Mouse (Mus musculus): ENCODE results near the gene Pdgfc. TPM values are rescaled to one million over a fixed set of nuclear protein-coding genes. Genes with fewer than 3 reads are reported as not detected.

Pdgfc gene
- 36.0 and 39.1 TPM in 2 replicates for polyA plus RNA-seq (2015; fragmentation: Nextera tagmentation; extraction: Ambion mirVana)

DNA sequence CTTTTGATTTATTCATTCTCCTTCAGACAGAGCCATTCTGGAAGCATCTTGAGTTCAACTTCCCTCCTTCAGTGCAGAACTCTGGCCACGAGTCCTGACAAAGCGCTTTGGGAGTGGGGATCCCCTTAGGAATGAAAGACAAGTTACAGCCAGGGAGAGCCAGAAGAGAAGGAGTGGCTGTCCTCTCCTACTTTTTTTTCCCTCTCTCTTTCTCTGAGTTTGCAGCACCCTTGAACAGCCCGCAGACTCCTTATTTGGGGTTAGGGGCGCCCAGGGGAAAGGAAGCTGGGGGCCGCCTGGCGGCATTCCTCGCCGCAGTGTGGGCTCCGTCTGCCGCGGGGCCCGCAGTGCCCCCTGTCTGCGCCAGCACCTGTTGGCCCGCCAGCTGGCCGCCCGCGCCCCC is at the start of gene Pdgfc:
Gene Pdgfc, plus strand, starts transcription at position 266 of the 403 bp plus-strand sequence.
- peak within 1 kb of the TSS; percentile 85 for H3K4me2 ChIP-seq
- H3K9ac ChIP-seq: peak within 1 kb of the TSS; percentile 88
- H3K36me3 ChIP-seq: no peaks in the 10 kb centered on the region
- H3K4me3 ChIP-seq: peak within 1 kb of the TSS; percentile 77
- peak within 1 kb of the TSS; percentile 93 for H3K27ac ChIP-seq
- no peaks in the 10 kb centered on the region for H3K27me3 ChIP-seq
- H3K9me3 ChIP-seq: no peaks in the 10 kb centered on the region
- WGBS: 1% methylated on average over 12 of the region's 17 CpGs
- H3K4me1 ChIP-seq: peaks cover 25% of the 10 kb centered on the region
- ATAC-seq (ENCODE audit: insufficient number of reproducible peaks, insufficient read depth, low FRiP score, low TSS enrichment, low read depth): peak; percentile 74

GRCm38 (mm10) chr3:81009245-81009644 is 27.0 kb upstream of the Pdgfc start:
- H3K9ac ChIP-seq: no peak overlapping the region
- WGBS: 79% methylated on average over 3 of the region's 3 CpGs
- no peaks in the 10 kb centered on the region for H3K36me3 ChIP-seq
- no peak for ATAC-seq (ENCODE audit: insufficient number of reproducible peaks, insufficient read depth, low FRiP score, low TSS enrichment, low read depth)
- no peak overlapping the region for H3K4me2 ChIP-seq
- H3K27ac ChIP-seq: no peak overlapping the region
- H3K27me3 ChIP-seq: no peaks in the 10 kb centered on the region
- H3K4me3 ChIP-seq: no peak overlapping the region
- H3K9me3 ChIP-seq: no peaks in the 10 kb centered on the region
- no peaks in the 10 kb centered on the region for H3K4me1 ChIP-seq

DNA sequence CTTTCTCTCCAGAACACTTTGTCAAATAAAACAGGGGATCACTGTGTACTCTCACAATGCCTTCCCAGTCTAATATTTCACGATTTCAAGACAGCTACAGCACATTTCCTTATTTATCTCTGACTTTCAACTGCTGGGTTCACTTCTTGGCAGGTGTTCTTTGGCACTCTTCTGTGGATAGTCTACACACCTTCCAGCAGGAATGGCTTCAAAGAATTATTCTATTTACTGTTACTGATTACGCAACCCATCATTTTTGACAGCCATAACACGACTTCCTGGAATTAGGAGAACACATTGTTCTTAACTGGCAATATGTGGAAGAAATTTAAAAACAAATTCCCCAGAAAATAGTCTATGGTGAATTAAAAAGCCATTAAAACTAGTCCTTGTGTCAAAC is 26.3 kb upstream of the Pdgfc start:
- 71% methylated on average over 3 of the region's 3 CpGs for WGBS
- Histone ChIP-seq H3K4me3 (no peak overlapping the region), H3K27me3 (no peaks in the 10 kb centered on the region), H3K9me3 (no peaks in the 10 kb centered on the region), H3K27ac (no peak overlapping the region), H3K4me1 (no peaks in the 10 kb centered on the region), H3K4me2 (no peak overlapping the region), H3K9ac (no peak overlapping the region), H3K36me3 (no peaks in the 10 kb centered on the region)
- no peak for ATAC-seq (ENCODE audit: insufficient number of reproducible peaks, insufficient read depth, low FRiP score, low TSS enrichment, low read depth)

DNA sequence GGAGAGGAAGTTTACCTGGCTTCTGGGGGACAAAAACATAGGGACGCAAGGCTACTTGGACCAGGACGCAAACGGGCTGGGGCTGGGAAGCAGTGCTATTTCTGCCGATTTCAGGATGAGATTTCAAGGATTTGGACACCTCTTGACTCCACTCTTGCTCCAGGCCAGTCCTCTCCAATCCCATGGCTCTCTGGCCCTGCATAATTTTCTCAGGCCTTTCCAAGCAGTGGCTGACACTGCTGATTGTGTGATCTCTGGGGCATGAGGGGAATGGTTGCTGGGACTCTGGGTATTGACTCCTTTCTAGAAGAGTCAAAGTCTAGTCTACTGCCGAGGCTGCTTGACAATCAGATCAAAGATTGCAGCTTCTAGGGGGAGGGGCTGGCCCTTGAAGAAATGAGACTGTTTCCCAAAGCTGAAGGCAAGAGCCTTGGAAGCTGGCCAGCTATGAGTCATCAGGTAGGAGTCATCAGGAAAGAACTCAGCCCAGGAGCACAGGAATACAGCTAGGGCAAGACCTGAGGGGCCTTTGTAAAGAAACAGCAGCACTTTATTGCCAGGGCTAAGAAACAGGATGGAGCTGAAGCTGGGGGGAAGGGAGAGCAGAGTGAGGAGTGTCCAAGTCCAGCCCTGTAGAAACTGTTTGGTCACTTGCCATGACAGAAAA is 18.7 kb upstream of the Pdgfc start:
- Histone ChIP-seq H3K27me3 (no peaks in the 10 kb centered on the region), H3K4me1 (no peaks in the 10 kb centered on the region), H3K27ac (no peak overlapping the region), H3K9ac (no peak overlapping the region), H3K4me2 (no peak overlapping the region), H3K9me3 (no peaks in the 10 kb centered on the region), H3K36me3 (no peaks in the 10 kb centered on the region), H3K4me3 (no peak overlapping the region)
- 75% methylated on average over 5 of the region's 5 CpGs for WGBS
- ATAC-seq (ENCODE audit: insufficient number of reproducible peaks, insufficient read depth, low FRiP score, low TSS enrichment, low read depth): 0 out of 2 replicates have a peak, but pooled peaks have one; percentile 37

DNA sequence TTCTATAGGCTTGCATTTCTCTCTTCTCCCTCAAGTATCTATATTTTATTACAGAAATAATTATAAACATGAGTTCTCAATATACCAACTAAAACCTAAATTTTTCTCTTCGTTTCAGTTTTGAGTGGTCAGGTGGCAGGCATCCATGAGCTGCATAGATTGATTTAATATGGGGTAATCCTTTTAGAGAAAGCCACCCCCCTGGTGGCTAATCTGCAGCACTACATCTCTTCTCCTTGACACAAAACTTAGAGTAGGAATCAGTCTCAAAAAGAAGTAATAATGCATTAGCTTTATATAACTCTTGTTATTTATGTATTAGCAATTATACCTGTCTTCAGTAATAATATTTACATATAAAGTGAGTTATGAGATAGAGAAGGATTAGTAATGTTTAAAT is 16.2 kb upstream of the Pdgfc start:
- Histone ChIP-seq H3K27ac (no peak overlapping the region), H3K27me3 (no peaks in the 10 kb centered on the region), H3K9ac (no peak overlapping the region), H3K36me3 (no peaks in the 10 kb centered on the region), H3K9me3 (no peaks in the 10 kb centered on the region), H3K4me3 (no peak overlapping the region), H3K4me2 (no peak overlapping the region), H3K4me1 (no peaks in the 10 kb centered on the region)
- no peak for ATAC-seq (ENCODE audit: insufficient number of reproducible peaks, insufficient read depth, low FRiP score, low TSS enrichment, low read depth)
- 31% methylated on average over 1 of the region's 1 CpGs for WGBS

GRCm38 (mm10) chr3:81021783-81022182 is 14.4 kb upstream of the Pdgfc start:
- ATAC-seq (ENCODE audit: insufficient number of reproducible peaks, insufficient read depth, low FRiP score, low TSS enrichment, low read depth): no peak
- H3K9ac ChIP-seq: no peak overlapping the region
- 79% methylated on average over 6 of the region's 6 CpGs for WGBS

DNA sequence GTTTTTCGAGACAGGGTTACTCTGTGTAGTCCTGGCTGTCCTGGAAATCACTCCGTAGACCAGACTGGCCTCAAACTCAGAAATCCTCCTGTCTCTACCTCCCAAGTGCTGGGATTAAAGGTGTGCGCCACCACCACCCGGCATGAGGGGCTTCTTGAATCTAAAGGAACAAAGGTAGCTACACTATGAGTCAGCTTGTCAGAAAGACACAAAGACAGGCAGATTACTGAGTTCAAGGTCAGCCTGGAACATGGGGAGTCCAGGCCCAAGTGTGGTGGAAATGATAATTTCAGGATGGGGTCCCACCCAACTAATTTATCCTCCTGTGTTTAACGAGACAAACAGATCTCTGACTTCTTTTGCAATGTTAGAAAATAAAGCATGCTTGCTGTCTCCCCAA is 13.9 kb upstream of the Pdgfc start:
- WGBS: 82% methylated on average over 5 of the region's 5 CpGs
- no peak for ATAC-seq (ENCODE audit: insufficient number of reproducible peaks, insufficient read depth, low FRiP score, low TSS enrichment, low read depth)
- H3K4me1 ChIP-seq: no peaks in the 10 kb centered on the region
- no peaks in the 10 kb centered on the region for H3K27me3 ChIP-seq
- H3K9ac ChIP-seq: no peak overlapping the region
- no peak overlapping the region for H3K4me2 ChIP-seq
- H3K36me3 ChIP-seq: no peaks in the 10 kb centered on the region
- H3K9me3 ChIP-seq: no peaks in the 10 kb centered on the region
- H3K4me3 ChIP-seq: no peak overlapping the region
- H3K27ac ChIP-seq: no peak overlapping the region

More at GRCm38 (mm10) chr3:81021783-81022182, 14.4 kb upstream of the Pdgfc start:
- H3K9me3 ChIP-seq: no peaks in the 10 kb centered on the region
- H3K27me3 ChIP-seq: no peaks in the 10 kb centered on the region
- H3K4me1 ChIP-seq: no peaks in the 10 kb centered on the region
- H3K4me3 ChIP-seq: no peak overlapping the region
- H3K4me2 ChIP-seq: no peak overlapping the region
- H3K36me3 ChIP-seq: no peaks in the 10 kb centered on the region
- H3K27ac ChIP-seq: no peak overlapping the region

GRCm38 (mm10) chr3:81022845-81023244 is 13.4 kb upstream of the Pdgfc start:
- no peak for ATAC-seq (ENCODE audit: insufficient number of reproducible peaks, insufficient read depth, low FRiP score, low TSS enrichment, low read depth)
- 69% methylated on average over 1 of the region's 1 CpGs for WGBS
- no peaks in the 10 kb centered on the region for H3K9me3 ChIP-seq
- H3K27me3 ChIP-seq: no peaks in the 10 kb centered on the region
- no peaks in the 10 kb centered on the region for H3K36me3 ChIP-seq
- H3K4me2 ChIP-seq: no peak overlapping the region
- no peak overlapping the region for H3K9ac ChIP-seq
- no peak overlapping the region for H3K27ac ChIP-seq
- H3K4me1 ChIP-seq: no peaks in the 10 kb centered on the region
- H3K4me3 ChIP-seq: no peak overlapping the region

DNA sequence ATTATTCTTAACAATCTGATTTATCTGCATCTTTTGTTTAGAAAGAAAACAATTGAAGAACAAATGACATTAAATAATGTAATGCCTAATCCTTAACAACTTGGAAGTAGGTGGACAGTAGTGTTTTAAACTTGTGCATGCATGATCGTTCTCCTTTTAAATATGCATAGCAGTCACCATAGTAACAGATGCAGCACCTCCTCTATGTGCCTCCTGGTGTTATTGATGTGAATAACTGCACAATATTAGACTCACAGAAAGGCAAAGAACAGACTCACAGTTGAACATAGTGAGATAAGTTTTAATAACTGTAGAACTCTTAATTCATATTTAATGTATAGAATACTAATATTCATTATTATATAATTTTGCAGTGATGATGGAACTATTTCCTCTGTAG is 12.6 kb upstream of the Pdgfc start:
- H3K36me3 ChIP-seq: no peaks in the 10 kb centered on the region
- H3K27me3 ChIP-seq: no peaks in the 10 kb centered on the region
- H3K4me3 ChIP-seq: no peak overlapping the region
- no peak overlapping the region for H3K4me2 ChIP-seq
- ATAC-seq (ENCODE audit: insufficient number of reproducible peaks, insufficient read depth, low FRiP score, low TSS enrichment, low read depth): no peak
- no peak overlapping the region for H3K27ac ChIP-seq
- H3K4me1 ChIP-seq: 0 out of 2 replicates have a peak, but pooled peaks cover 2% of the 10 kb centered on the region
- H3K9me3 ChIP-seq: no peaks in the 10 kb centered on the region
- WGBS: 65% methylated on average over 1 of the region's 1 CpGs
- H3K9ac ChIP-seq: no peak overlapping the region

- no peaks in the 10 kb centered on the region for H3K27me3 ChIP-seq
- H3K36me3 ChIP-seq: no peaks in the 10 kb centered on the region
- WGBS: 53% methylated on average over 9 of the region's 9 CpGs
- H3K4me2 ChIP-seq: no peak overlapping the region
- H3K9me3 ChIP-seq: no peaks in the 10 kb centered on the region
- H3K4me3 ChIP-seq: no peak overlapping the region
- ATAC-seq (ENCODE audit: insufficient number of reproducible peaks, insufficient read depth, low FRiP score, low TSS enrichment, low read depth): no peak
- H3K27ac ChIP-seq: no peak overlapping the region
- no peak overlapping the region for H3K9ac ChIP-seq
- peaks cover 12% of the 10 kb centered on the region; the same call in 1 of the 2 replicates for H3K4me1 ChIP-seq
These were observed 10.5 kb upstream of the Pdgfc start for GRCm38 (mm10) chr3:81025568-81026213.

GRCm38 (mm10) chr3:81028361-81028760 is 7.9 kb upstream of the Pdgfc start:
- no peak overlapping the region for H3K4me3 ChIP-seq
- H3K4me1 ChIP-seq: peaks cover 18% of the 10 kb centered on the region; the same call in 1 of the 2 replicates
- WGBS: 73% methylated on average over 3 of the region's 3 CpGs
- H3K36me3 ChIP-seq: no peaks in the 10 kb centered on the region
- H3K9ac ChIP-seq: no peak overlapping the region
- H3K27ac ChIP-seq: no peak overlapping the region
- ATAC-seq (ENCODE audit: insufficient number of reproducible peaks, insufficient read depth, low FRiP score, low TSS enrichment, low read depth): no peak
- H3K27me3 ChIP-seq: no peaks in the 10 kb centered on the region
- H3K4me2 ChIP-seq: no peak overlapping the region
- no peaks in the 10 kb centered on the region for H3K9me3 ChIP-seq

GRCm38 (mm10) chr3:81029321-81029720 is 6.9 kb upstream of the Pdgfc start:
- Histone ChIP-seq H3K4me1 (peaks cover 21% of the 10 kb centered on the region), H3K27me3 (no peaks in the 10 kb centered on the region), H3K9me3 (no peaks in the 10 kb centered on the region), H3K36me3 (no peaks in the 10 kb centered on the region), H3K9ac (no peak overlapping the region), H3K27ac (no peak overlapping the region), H3K4me2 (no peak overlapping the region), H3K4me3 (no peak overlapping the region)
- no peak for ATAC-seq (ENCODE audit: insufficient number of reproducible peaks, insufficient read depth, low FRiP score, low TSS enrichment, low read depth)
- 42% methylated on average over 4 of the region's 4 CpGs for WGBS

Data from embryonic facial prominence, embryonic 13.5 days (tissue).